Mouse (Mus musculus): ENCODE measurements at regions not wholly inside any gene's neighbourhood (a gene's known extent, or its start where the extent isn't known, plus 50 kb on each side); places are given as distances from the start of the nearest gene placed in this dataset.

- Histone ChIP-seq H3K36me3 (no peaks in the 10 kb centered on the region), H3K9me3 (no peaks in the 10 kb centered on the region), H3K27ac (no peak overlapping the region), H3K9ac (no peak overlapping the region), H3K4me2 (no peak overlapping the region), H3K4me3 (no peak overlapping the region), H3K4me1 (replicated peaks) (no peaks in the 10 kb centered on the region), H3K27me3 (no peaks in the 10 kb centered on the region)
- ATAC-seq (ENCODE audit: low FRiP score): no peak
- WGBS: 78% methylated on average over 8 of the region's 8 CpGs
Observed at GRCm38 (mm10) chr4:31909086-31909673, 54.7 kb upstream of the Map3k7 start.

Data from hindbrain, embryonic 13.5 days (tissue).